Mouse (Mus musculus): ENCODE measurements around the gene Lman2. TPM values are rescaled to one million over a fixed set of nuclear protein-coding genes. Genes with fewer than 3 reads are reported as not detected.

Gene Lman2
- polyA plus RNA-seq, 1 experiment from 2014 or later, result 89.3 TPM

DNA sequence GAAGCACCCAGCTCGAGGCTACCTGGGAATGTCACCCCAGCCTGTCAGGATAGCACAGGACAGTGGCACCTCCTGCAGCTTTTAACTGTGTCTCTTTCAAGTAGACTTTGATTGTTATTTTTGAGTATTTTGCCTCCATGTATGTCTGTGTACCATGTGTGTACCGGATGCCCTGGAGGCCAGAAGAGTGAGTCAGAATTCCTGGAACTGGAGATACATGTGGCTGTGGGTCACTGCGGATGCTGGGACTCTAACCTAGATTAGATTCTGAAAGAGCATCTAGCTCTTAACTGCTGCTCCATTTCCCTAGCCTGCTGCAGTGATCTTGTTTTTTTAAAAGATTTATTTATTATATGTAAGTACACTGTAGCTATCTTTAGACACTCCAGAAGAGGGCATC, 30.3 kb downstream of the Lman2 start:
- H3K36me3 ChIP-seq, result peaks cover under 1% of the 10 kb centered on the region; the same call in 1 of the 2 replicates
- no peak overlapping the region for H3K4me2 ChIP-seq
- H3K9ac ChIP-seq, result 0 out of 2 replicates have a peak overlapping the region, but pooled peaks have one; percentile 36
- WGBS, result 90% methylated on average over 3 of the region's 3 CpGs
- peaks cover 31% of the 10 kb centered on the region for H3K4me1 ChIP-seq
- no peak for ATAC-seq (ENCODE audit: insufficient number of reproducible peaks, insufficient read depth, low FRiP score, low TSS enrichment, low read depth)
- H3K4me3 ChIP-seq, result no peak overlapping the region
- H3K27ac ChIP-seq, result no peak overlapping the region
- H3K27me3 ChIP-seq, result no peaks in the 10 kb centered on the region
- H3K9me3 ChIP-seq, result no peaks in the 10 kb centered on the region

DNA sequence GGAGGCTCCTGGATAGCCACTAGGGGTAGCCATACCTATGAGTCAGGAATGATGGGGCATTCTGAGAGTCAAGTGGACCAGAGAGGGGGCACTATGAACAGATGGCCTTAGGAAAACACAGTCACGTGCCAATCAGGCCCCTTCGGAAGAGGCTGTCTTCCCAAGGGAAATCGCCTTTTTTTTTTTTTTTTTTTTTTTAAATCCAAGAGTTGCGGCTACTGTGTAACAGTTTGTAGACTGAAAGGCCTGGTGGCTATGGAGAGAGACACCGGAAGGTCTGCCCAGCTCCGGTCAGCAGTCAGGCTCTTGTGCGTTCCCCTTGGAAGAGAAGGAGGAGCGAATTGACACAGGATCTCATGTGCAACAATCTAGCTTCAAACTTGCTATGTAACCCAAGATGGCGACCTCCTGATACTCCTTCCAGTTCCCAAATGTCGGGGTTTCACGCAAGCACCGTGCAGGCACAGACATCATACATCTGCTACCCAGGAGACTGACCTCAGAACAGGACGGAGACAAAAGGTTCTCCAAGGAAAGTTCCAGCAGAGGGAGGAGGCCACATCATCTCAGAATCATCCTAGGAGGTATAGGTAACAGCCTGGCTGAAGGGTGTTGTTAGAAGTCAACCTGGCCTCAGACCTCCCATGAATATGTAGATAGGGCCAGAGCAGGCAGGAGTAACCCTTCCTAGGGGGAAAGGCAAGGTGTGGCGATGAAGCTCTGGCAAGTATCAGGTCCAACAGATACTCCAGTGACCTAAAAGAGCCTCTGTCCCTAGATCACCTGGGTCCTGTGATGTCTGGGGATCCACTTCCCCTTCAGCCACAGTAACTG, 31.8 kb downstream of the Lman2 start:
- peaks cover 8% of the 10 kb centered on the region for H3K36me3 ChIP-seq
- H3K27ac ChIP-seq, result peak overlapping the region; percentile 91
- H3K4me1 ChIP-seq, result peaks cover 35% of the 10 kb centered on the region
- WGBS, result 39% methylated on average over 14 of the region's 14 CpGs
- ATAC-seq (ENCODE audit: insufficient number of reproducible peaks, insufficient read depth, low FRiP score, low TSS enrichment, low read depth), result peak; percentile 8; the same call in 1 of the 2 replicates
- H3K9ac ChIP-seq, result peak overlapping the region; percentile 81; the same call in 1 of the 2 replicates
- H3K27me3 ChIP-seq, result no peaks in the 10 kb centered on the region
- H3K4me3 ChIP-seq, result peak overlapping the region; percentile 69
- peak overlapping the region; percentile 90 for H3K4me2 ChIP-seq
- H3K9me3 ChIP-seq, result no peaks in the 10 kb centered on the region

DNA sequence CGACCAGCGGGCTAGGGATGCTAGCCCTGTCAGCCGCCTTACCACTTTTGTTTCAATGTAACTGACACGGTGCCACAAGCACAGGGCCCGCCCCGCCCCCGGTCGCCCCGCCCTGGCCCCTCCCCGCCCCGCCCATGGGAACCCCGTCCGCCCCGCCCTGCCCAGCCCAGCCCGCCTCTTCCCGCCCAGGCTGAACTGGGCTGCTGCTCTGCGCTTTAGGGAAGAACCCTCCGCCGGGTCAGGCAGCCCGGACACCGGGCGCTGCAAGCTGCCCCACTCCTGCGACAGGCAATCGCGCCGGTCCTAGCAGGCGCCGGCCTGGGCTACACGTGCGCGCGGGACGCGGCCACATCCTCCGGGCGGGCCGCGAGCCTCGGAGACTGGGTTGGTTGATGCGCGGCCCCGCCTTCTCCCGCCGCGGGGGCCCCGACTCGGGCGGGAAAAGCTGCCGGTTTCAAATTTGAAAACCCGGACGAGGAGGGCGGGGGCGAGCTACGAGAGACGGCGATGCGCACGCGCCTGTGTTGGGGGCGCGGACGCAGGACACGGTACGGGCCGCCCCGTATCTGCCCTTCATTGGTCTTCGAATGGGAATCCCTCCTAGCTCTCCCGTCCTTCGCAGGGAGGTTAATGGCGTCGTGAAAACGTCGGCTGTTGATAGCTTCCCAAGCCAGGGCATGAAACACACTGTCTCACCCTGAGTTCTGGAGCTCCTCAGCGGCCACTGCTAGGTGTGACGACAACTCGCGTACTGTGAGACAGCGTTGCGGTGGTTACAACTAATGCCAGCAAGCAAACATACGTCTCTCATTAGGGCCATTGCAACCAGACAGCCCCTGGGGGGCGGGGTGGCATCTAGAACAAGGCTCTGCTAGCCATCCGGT, 32.7 kb downstream of the Lman2 start, which contains the start of gene Mxd3:
Gene Mxd3, minus strand, starts transcription at position 141 of the 884 bp plus-strand sequence.
- Histone ChIP-seq H3K27me3 (no peaks in the 10 kb centered on the region), H3K27ac (peak within 1 kb of the TSS; percentile 91), H3K36me3 (peaks cover 16% of the 10 kb centered on the region), H3K4me1 (peaks cover 35% of the 10 kb centered on the region), H3K4me2 (peak within 1 kb of the TSS; percentile 90), H3K9ac (peak within 1 kb of the TSS; percentile 81), H3K4me3 (peak within 1 kb of the TSS; percentile 69), H3K9me3 (no peaks in the 10 kb centered on the region)
- WGBS, result under 1% methylated on average over 72 of the region's 82 CpGs
- ATAC-seq (ENCODE audit: insufficient number of reproducible peaks, insufficient read depth, low FRiP score, low TSS enrichment, low read depth), result peak; percentile 83

DNA sequence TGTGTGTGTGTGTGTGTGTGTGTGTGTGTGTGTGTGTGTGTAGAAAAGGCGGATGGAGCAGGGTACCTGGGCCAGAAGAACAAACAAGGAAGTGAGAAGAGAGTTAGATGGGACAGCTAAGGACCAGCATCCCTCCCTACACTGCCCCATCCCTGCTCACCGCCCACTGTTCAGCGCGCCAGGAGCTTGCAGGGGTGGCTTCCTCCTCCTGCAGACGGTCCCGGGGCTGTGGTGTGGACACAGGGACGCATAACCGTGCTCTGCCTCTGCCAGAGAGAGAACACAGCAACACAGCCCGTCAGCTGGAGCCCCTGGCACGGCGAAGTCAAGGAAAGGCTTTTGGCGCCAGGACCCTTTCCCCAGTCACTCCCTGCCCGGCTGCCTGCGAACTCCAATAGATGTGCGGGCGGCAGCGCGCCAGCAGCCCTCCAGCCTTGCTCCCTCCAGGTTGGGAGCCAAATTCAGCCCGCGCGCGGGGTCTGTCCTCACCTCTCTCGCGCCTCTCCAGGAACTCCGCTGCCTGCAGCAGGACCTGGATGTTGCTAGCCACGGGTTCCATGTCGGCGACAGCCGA, 33.4 kb downstream of the Lman2 start:
- peak overlapping the region; percentile 90 for H3K4me2 ChIP-seq
- H3K27ac ChIP-seq, result peak overlapping the region; percentile 91
- H3K9ac ChIP-seq, result peak overlapping the region; percentile 81
- WGBS, result under 1% methylated on average over 28 of the region's 29 CpGs
- peaks cover 22% of the 10 kb centered on the region for H3K36me3 ChIP-seq
- peaks cover 35% of the 10 kb centered on the region for H3K4me1 ChIP-seq
- peak; percentile 35; the same call in 1 of the 2 replicates for ATAC-seq (ENCODE audit: insufficient number of reproducible peaks, insufficient read depth, low FRiP score, low TSS enrichment, low read depth)
- H3K27me3 ChIP-seq, result no peaks in the 10 kb centered on the region
- no peaks in the 10 kb centered on the region for H3K9me3 ChIP-seq
- H3K4me3 ChIP-seq, result peak overlapping the region; percentile 69

DNA sequence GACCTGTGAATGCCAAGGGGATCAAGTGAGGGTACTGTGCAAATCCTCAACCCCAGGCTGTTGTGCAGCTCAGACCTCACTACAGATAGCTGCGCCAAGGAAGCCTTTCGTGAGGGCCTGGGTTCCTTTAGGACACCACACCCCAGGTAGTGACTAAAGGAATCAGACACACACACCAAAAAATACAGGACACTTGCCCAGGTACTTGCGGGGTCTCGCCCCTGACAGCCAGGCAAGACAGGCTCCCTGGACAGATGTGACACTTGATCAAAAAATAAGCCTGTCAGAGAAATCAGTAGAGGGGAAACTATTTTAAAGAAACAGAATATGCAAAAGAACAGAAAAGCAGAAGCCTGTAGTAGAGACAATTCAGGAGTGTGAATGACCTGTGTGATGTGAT, 33.9 kb downstream of the Lman2 start:
- peaks cover 40% of the 10 kb centered on the region for H3K4me1 ChIP-seq
- H3K36me3 ChIP-seq, result peaks cover 28% of the 10 kb centered on the region
- H3K9me3 ChIP-seq, result no peaks in the 10 kb centered on the region
- H3K4me2 ChIP-seq, result peak overlapping the region; percentile 90
- no peaks in the 10 kb centered on the region for H3K27me3 ChIP-seq
- peak overlapping the region; percentile 81 for H3K9ac ChIP-seq
- peak overlapping the region; percentile 69 for H3K4me3 ChIP-seq
- no peak overlapping the region for H3K27ac ChIP-seq
- ATAC-seq (ENCODE audit: insufficient number of reproducible peaks, insufficient read depth, low FRiP score, low TSS enrichment, low read depth), result no peak
- 74% methylated on average over 4 of the region's 4 CpGs for WGBS

DNA sequence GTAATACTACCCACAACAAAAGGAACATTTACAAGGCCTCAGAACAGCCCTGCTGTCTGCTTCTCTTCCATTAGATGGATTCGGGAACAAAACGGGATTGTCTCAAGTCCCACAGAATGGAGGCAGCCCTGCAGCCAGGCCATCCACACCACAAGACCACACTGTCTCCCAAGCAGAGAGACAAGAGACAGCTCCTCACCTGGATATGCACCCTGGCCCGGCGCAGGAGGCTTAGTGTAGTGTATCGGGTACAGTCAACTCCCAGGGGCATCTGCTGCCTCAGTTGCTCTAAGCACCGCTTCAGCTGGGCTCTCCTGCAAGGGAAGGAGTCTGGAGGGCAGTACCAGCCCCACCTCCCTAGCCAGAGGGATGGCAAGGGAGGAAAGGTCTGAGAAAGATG, 34.4 kb downstream of the Lman2 start:
- peaks cover 32% of the 10 kb centered on the region for H3K36me3 ChIP-seq
- peak overlapping the region; percentile 81 for H3K9ac ChIP-seq
- no peaks in the 10 kb centered on the region for H3K27me3 ChIP-seq
- peak overlapping the region; percentile 69 for H3K4me3 ChIP-seq
- H3K9me3 ChIP-seq, result no peaks in the 10 kb centered on the region
- H3K4me1 ChIP-seq, result peaks cover 45% of the 10 kb centered on the region
- WGBS, result 81% methylated on average over 6 of the region's 6 CpGs
- ATAC-seq (ENCODE audit: insufficient number of reproducible peaks, insufficient read depth, low FRiP score, low TSS enrichment, low read depth), result no peak
- peak overlapping the region; percentile 90 for H3K4me2 ChIP-seq
- H3K27ac ChIP-seq, result no peak overlapping the region

DNA sequence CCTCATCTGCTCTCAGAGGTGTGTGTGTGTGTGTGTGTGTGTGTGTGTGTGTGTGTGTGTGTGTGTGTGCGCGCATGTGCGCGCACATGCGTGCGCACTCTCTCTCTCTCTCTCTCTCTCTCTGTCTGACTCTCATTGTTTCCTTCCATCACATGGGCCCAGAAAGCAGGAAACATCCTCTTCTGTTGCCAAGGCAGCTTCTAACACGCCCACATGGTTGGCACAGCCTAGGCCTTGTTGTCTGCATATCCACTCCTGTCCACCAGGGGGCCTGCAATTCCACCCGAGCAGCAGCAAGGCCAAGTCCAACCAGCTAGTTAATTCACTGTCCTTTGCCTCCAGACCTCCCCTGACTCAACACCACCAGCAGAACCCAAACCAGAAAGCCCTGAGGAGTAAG, 35.0 kb downstream of the Lman2 start:
- H3K36me3 ChIP-seq, result peaks cover 35% of the 10 kb centered on the region
- H3K9ac ChIP-seq, result peak overlapping the region; percentile 28; the same call in 1 of the 2 replicates
- peaks cover 50% of the 10 kb centered on the region for H3K4me1 ChIP-seq
- peak overlapping the region; percentile 69 for H3K4me3 ChIP-seq
- H3K27me3 ChIP-seq, result no peaks in the 10 kb centered on the region
- H3K9me3 ChIP-seq, result no peaks in the 10 kb centered on the region
- 45% methylated on average over 8 of the region's 8 CpGs for WGBS
- no peak for ATAC-seq (ENCODE audit: insufficient number of reproducible peaks, insufficient read depth, low FRiP score, low TSS enrichment, low read depth)
- H3K4me2 ChIP-seq, result peak overlapping the region; percentile 90
- H3K27ac ChIP-seq, result 0 out of 2 replicates have a peak overlapping the region, but pooled peaks have one; percentile 1

DNA sequence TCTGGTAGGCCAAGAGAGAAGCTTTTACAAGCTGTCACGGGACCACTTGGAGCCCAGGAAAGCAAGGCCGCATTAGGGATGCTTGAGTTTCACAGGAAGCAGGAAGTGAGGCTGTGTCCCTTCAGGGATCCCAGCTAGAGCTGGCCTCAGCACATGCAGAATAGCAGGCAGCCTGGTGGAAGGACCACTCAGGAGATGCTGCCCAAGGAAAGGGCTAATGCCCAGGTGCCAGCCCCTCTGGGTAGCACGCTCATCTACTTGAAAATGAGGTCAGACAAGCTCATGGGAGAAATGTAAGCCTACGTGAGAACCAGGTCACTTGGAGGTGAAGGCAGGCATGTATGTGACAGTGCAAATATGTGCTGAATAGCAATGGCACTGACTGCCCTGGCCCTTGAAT, 35.4 kb downstream of the Lman2 start:
- WGBS, result 56% methylated on average over 4 of the region's 4 CpGs
- no peak for ATAC-seq (ENCODE audit: insufficient number of reproducible peaks, insufficient read depth, low FRiP score, low TSS enrichment, low read depth)
- no peaks in the 10 kb centered on the region for H3K27me3 ChIP-seq
- H3K36me3 ChIP-seq, result peaks cover 35% of the 10 kb centered on the region
- H3K27ac ChIP-seq, result 0 out of 2 replicates have a peak overlapping the region, but pooled peaks have one; percentile 1
- H3K9ac ChIP-seq, result 0 out of 2 replicates have a peak overlapping the region, but pooled peaks have one; percentile 27
- H3K9me3 ChIP-seq, result no peaks in the 10 kb centered on the region
- no peak overlapping the region; the same call in 1 of the 2 replicates for H3K4me3 ChIP-seq
- peaks cover 51% of the 10 kb centered on the region for H3K4me1 ChIP-seq
- H3K4me2 ChIP-seq, result peak overlapping the region; percentile 90; the same call in 1 of the 2 replicates

DNA sequence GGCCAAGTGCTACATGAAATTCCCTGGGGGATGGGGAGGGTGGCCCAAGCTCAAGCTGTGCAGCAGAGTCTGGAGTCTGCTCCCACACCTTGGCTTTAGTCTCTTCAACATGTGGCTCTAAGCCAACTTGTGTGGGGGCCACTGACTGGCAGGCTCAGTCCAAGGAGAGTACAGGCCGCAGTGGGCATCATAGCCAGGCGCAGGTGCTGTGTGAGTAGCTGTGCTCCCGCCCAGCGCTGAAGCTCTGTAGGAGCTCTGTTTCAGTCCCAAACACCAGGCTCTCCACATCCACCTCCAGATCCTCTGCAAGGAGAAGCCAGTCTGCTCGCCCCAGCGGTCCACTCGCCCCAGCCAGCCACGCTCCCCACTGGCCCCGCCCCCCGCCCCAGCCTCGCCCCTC, 37.0 kb downstream of the Lman2 start:
- H3K9me3 ChIP-seq, result no peaks in the 10 kb centered on the region
- H3K4me1 ChIP-seq, result peaks cover 52% of the 10 kb centered on the region
- no peak for ATAC-seq (ENCODE audit: insufficient number of reproducible peaks, insufficient read depth, low FRiP score, low TSS enrichment, low read depth)
- H3K9ac ChIP-seq, result no peak overlapping the region
- 87% methylated on average over 11 of the region's 11 CpGs for WGBS
- H3K36me3 ChIP-seq, result peaks cover 35% of the 10 kb centered on the region
- H3K4me3 ChIP-seq, result no peak overlapping the region
- no peak overlapping the region for H3K4me2 ChIP-seq
- no peaks in the 10 kb centered on the region for H3K27me3 ChIP-seq
- H3K27ac ChIP-seq, result no peak overlapping the region

DNA sequence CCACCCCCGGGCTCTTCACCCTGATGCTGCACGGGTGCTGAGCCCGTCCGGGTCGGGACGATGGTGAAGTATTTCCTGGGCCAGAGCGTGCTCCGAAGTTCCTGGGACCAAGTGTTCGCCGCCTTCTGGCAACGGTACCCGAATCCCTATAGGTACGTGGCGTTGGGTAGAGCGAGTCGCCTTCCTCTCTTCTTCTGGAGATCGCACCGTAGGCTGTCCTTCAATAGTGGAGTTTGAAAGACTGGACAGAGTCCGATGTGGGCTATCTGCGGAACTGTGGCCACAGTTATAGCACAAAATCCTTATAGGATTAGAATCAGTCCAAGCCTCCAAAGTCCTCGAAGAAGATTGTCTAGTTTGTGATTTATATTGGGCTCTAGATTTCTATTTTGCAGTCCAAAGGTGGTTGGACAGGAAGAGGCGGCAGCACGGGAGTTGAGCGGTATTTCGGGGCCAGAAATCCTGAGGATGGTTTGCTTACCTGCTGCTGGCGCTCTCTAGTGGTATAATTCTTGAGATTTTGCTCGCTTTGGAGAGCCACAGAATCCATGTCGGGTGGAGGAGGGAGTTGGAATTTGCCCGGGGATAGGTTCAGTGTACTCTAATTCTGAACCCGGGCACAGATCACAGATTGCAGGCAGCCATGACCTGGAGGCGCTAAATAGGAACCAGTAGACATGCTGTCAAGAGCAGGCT, 40.3 kb downstream of the Lman2 start:
- no peaks in the 10 kb centered on the region for H3K9me3 ChIP-seq
- H3K4me1 ChIP-seq, result peaks cover 32% of the 10 kb centered on the region
- peak overlapping the region; percentile 88 for H3K4me2 ChIP-seq
- H3K36me3 ChIP-seq, result peaks cover 64% of the 10 kb centered on the region
- H3K4me3 ChIP-seq, result peak overlapping the region; percentile 97
- H3K9ac ChIP-seq, result peak overlapping the region; percentile 97
- no peaks in the 10 kb centered on the region for H3K27me3 ChIP-seq
- under 1% methylated on average over 31 of the region's 31 CpGs for WGBS
- 0 out of 2 replicates have a peak, but pooled peaks have one; percentile 0 for ATAC-seq (ENCODE audit: insufficient number of reproducible peaks, insufficient read depth, low FRiP score, low TSS enrichment, low read depth)
- peak overlapping the region; percentile 86 for H3K27ac ChIP-seq

Measured in embryonic facial prominence, embryonic 13.5 days (tissue).